Mouse (Mus musculus): ENCODE measurements around the gene Mdh1b.

DNA sequence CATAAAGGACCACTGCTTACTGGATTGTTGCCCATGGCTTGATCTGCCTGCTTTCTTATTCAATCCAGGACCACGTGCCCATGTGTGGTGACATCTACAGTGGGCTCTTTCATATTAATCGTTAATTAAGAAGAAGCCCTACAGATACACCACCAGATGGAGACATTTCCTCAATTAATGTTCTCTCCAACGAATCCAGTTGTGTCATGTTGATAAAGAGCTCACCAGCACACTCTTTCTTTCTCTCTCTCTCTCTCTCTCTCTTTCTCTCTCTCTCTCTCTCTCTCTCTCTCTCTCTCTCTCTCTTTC is 61.3 kb downstream of the Mdh1b start:
- TF ChIP-seq CTCF (IDR thresholded peaks at IDR 0.05; ENCODE audit: control insufficient read depth, insufficient read depth, insufficient read length) (no peak), CEBPB (IDR thresholded peaks at IDR 0.05; ENCODE audit: low read depth) (no peak), MAX (IDR thresholded peaks at IDR 0.05) (no peak), FOSL1 (IDR thresholded peaks at IDR 0.05; ENCODE audit: insufficient read depth, low read length, poor library complexity, severe bottlenecking) (no peak), MYOG (IDR thresholded peaks at IDR 0.05; ENCODE audit: control insufficient read depth, extremely low read depth, insufficient read length) (no peak), USF1 (IDR thresholded peaks at IDR 0.05; ENCODE audit: low read depth) (peak; percentile 67), MYOD1 (IDR thresholded peaks at IDR 0.05; ENCODE audit: control insufficient read depth, insufficient read length, low read depth) (no peak)

Measured in C2C12 (cell line).